Mouse (Mus musculus) liver, postnatal 0 days (tissue): ENCODE measurements around the gene Uqcr10.

ENCODE experiments used
- CTCF ChIP-seq: sonication (generic); IDR thresholded peaks from 2 replicates; pipeline ENCODE4 v1.5.1; 2016; ENCODE audit warnings: antibody characterized with exemption, low read depth
- EP300 ChIP-seq: IDR thresholded peaks from 2 replicates; pipeline ENCODE4 v1.6.1; 2016; ENCODE audit warnings: antibody characterized with exemption, low read depth, mild to moderate bottlenecking

DNA sequence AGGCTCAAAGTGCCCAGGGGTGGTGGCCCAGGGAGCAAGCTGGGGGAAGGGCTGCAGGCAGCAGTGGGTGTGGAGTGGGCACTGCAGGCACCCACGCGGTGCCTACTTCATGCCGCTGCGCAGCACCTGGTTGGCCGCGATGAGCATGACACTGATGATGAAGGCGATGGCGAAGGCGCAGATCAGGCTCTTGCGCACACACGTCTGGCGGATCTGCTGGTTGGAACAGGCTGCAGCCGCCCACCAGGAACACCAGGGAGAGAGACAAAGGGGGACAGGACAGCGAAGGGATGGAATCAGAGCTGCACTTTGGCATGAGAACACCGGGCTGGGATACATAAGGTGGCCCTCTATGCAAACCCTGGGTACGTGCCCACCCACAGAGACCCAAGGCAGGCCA lies 34.6 kb upstream of the Uqcr10 start:
- TF ChIP-seq CTCF, result no peak
- no peak for TF ChIP-seq EP300
